Mouse (Mus musculus) G1E (cell line): ENCODE data around the gene Cpt1c. TPM values are rescaled to one million over a fixed set of nuclear protein-coding genes. Genes with fewer than 3 reads are reported as not detected.

Experiments used
- ATAC-seq: 2 replicates; pipeline ENCODE4 v1.8.0; 2016; ENCODE audit warnings: mild to moderate bottlenecking; ENCODE audit not compliant: insufficient number of reproducible peaks, poor library complexity, low FRiP score, severe bottlenecking; ENCODE audit errors: extremely low read depth
- DNase-seq: peaks from one replicate; pipeline ENCODE4 v3.0.0; 2012; ENCODE audit warnings: low spot score
- H3K27me3 ChIP-seq: 2 replicates; pipeline ENCODE4 v1.6.1; 2012; ENCODE audit warnings: mild to moderate bottlenecking, low read length, inconsistent platforms; ENCODE audit not compliant: insufficient read depth
- H3K36me3 ChIP-seq: replicated peaks from 2 replicates; pipeline ENCODE3; 2012; ENCODE audit warnings: mild to moderate bottlenecking, inconsistent platforms
- H3K4me1 ChIP-seq: 2 replicates; pipeline ENCODE4 v1.6.1; 2012; ENCODE audit warnings: low read depth, low read length, inconsistent platforms, mixed read lengths; ENCODE audit not compliant: insufficient read depth
- H3K4me3 ChIP-seq: 2 replicates; pipeline ENCODE4 v1.5.1; 2012; ENCODE audit warnings: low read depth, mild to moderate bottlenecking, inconsistent platforms, low read length, moderate library complexity, mixed read lengths
- H3K9me3 ChIP-seq: replicated peaks from 2 replicates; pipeline ENCODE4 v1.6.1; 2012; ENCODE audit warnings: inconsistent platforms
- CTCF ChIP-seq: IDR thresholded peaks from 2 replicates; pipeline ENCODE4 v1.5.1; 2012; ENCODE audit warnings: low read depth, low read length, inconsistent platforms, mixed read lengths
- GATA1 ChIP-seq: IDR thresholded peaks from 2 replicates; pipeline ENCODE4 v1.6.1; 2012; ENCODE audit warnings: borderline replicate concordance, low read length, inconsistent platforms, mixed read lengths
- GATA2 ChIP-seq: IDR thresholded peaks from 2 replicates; pipeline ENCODE4 v1.6.1; 2012; ENCODE audit warnings: low read depth, low read length, inconsistent platforms, borderline replicate concordance
- POLR2AphosphoS5 ChIP-seq: IDR thresholded peaks from 2 replicates; pipeline ENCODE4 v1.6.1; 2012; ENCODE audit warnings: low read depth, low read length, inconsistent platforms; ENCODE audit not compliant: insufficient replicate concordance
- TAL1 ChIP-seq: conservative IDR thresholded peaks from 2 replicates; pipeline ENCODE4 v1.6.1; 2012; ENCODE audit warnings: low read depth, low read length, inconsistent platforms, mixed read lengths
- polyA plus RNA-seq: library from polyadenylated mRNA; stranded (reverse); fragments of >175 nt; gene quantifications from 2 replicates; pipeline ENCODE4 v1.2.3, GENCODE M21; 2012
- total RNA-seq, 2 experiments: library from RNA; stranded (forward) in 1 of 2; stranded (reverse) in 1 of 2; fragments of 200-1000 nt in 1 of 2; fragments of >200 nt in 1 of 2; fragmentation: Nextera tagmentation in 1 of 2; gene quantifications; 2 replicates each; pipeline ENCODE4 v1.2.3; 2014 to 2017

Gene Cpt1c
- total and polyA plus RNA-seq, 3 experiments, result 0.11 to 2.4 (median 0.28) TPM

GRCm38 (mm10) chr7:44966638-44967037 is 8.0 kb downstream of the Cpt1c start:
- no peak for DNase-seq
- Histone ChIP-seq H3K4me1 (peaks cover 37% of the 10 kb centered on the region), H3K9me3 (no peaks in the 10 kb centered on the region), H3K4me3 (no peak overlapping the region), H3K27me3 (peaks cover 56% of the 10 kb centered on the region), H3K36me3 (no peaks in the 10 kb centered on the region)
- no peak for TF ChIP-seq CTCF
- no peak for TF ChIP-seq POLR2AphosphoS5
- TF ChIP-seq TAL1, result no peak
- TF ChIP-seq GATA1, result no peak
- TF ChIP-seq GATA2, result no peak
- no peak for ATAC-seq

GRCm38 (mm10) chr7:44965975-44966374 is 8.7 kb downstream of the Cpt1c start:
- DNase-seq (no peak), ATAC-seq (no peak)
- Histone ChIP-seq H3K9me3 (no peaks in the 10 kb centered on the region), H3K36me3 (no peaks in the 10 kb centered on the region), H3K27me3 (peaks cover 55% of the 10 kb centered on the region), H3K4me3 (no peak overlapping the region), H3K4me1 (peaks cover 40% of the 10 kb centered on the region)
- TF ChIP-seq TAL1, result no peak
- TF ChIP-seq GATA1, result no peak
- TF ChIP-seq GATA2, result no peak
- TF ChIP-seq CTCF, result no peak
- no peak for TF ChIP-seq POLR2AphosphoS5

- peaks cover 45% of the 10 kb centered on the region for H3K4me1 ChIP-seq
- no peak for TF ChIP-seq TAL1
- no peak for TF ChIP-seq GATA1
- no peak for TF ChIP-seq POLR2AphosphoS5
- TF ChIP-seq CTCF, result no peak
- no peak for TF ChIP-seq GATA2
- no peak for ATAC-seq
These were observed 9.7 kb downstream of the Cpt1c start for GRCm38 (mm10) chr7:44964990-44965389.

GRCm38 (mm10) chr7:44962831-44963230 is 11.8 kb downstream of the Cpt1c start:
- no peaks in the 10 kb centered on the region for H3K36me3 ChIP-seq

More at GRCm38 (mm10) chr7:44964990-44965389, 9.7 kb downstream of the Cpt1c start:
- Histone ChIP-seq H3K4me3 (no peak overlapping the region), H3K9me3 (no peaks in the 10 kb centered on the region), H3K27me3 (peaks cover 51% of the 10 kb centered on the region), H3K36me3 (no peaks in the 10 kb centered on the region)
- DNase-seq, result no peak

GRCm38 (mm10) chr7:44962337-44962736 is 12.3 kb downstream of the Cpt1c start:
- Histone ChIP-seq H3K27me3 (peaks cover 53% of the 10 kb centered on the region), H3K4me3 (peak overlapping the region; percentile 40; the same call in 1 of the 2 replicates), H3K9me3 (no peaks in the 10 kb centered on the region), H3K4me1 (peaks cover 64% of the 10 kb centered on the region), H3K36me3 (no peaks in the 10 kb centered on the region)
- no peak for ATAC-seq
- no peak for TF ChIP-seq GATA2
- no peak for TF ChIP-seq CTCF
- TF ChIP-seq GATA1, result no peak
- no peak for TF ChIP-seq TAL1
- TF ChIP-seq POLR2AphosphoS5, result no peak
- no peak for DNase-seq

More at GRCm38 (mm10) chr7:44962831-44963230, 11.8 kb downstream of the Cpt1c start:
- Histone ChIP-seq H3K27me3 (peaks cover 50% of the 10 kb centered on the region), H3K4me3 (peak overlapping the region; percentile 40; the same call in 1 of the 2 replicates), H3K9me3 (no peaks in the 10 kb centered on the region), H3K4me1 (peaks cover 61% of the 10 kb centered on the region)
- no peak for DNase-seq
- ATAC-seq, result no peak
- TF ChIP-seq POLR2AphosphoS5, result no peak
- no peak for TF ChIP-seq TAL1
- no peak for TF ChIP-seq CTCF
- TF ChIP-seq GATA2, result no peak
- TF ChIP-seq GATA1, result no peak

- TF ChIP-seq GATA1, result no peak
- no peak for TF ChIP-seq TAL1
- TF ChIP-seq GATA2, result no peak
- no peak for TF ChIP-seq POLR2AphosphoS5
- no peak for TF ChIP-seq CTCF
- ATAC-seq, result no peak
- Histone ChIP-seq H3K4me1 (peaks cover 62% of the 10 kb centered on the region), H3K9me3 (no peaks in the 10 kb centered on the region), H3K27me3 (peaks cover 45% of the 10 kb centered on the region), H3K4me3 (no peak overlapping the region), H3K36me3 (no peaks in the 10 kb centered on the region)
- DNase-seq, result no peak
These were observed 14.1 kb downstream of the Cpt1c start for GRCm38 (mm10) chr7:44960512-44960910.

- Histone ChIP-seq H3K9me3 (no peaks in the 10 kb centered on the region), H3K27me3 (peaks cover 40% of the 10 kb centered on the region), H3K4me1 (peaks cover 58% of the 10 kb centered on the region), H3K36me3 (no peaks in the 10 kb centered on the region), H3K4me3 (peak overlapping the region; percentile 39; the same call in 1 of the 2 replicates)
- no peak for ATAC-seq
- TF ChIP-seq GATA1 (no peak), GATA2 (no peak), TAL1 (no peak), POLR2AphosphoS5 (no peak), CTCF (no peak)
- DNase-seq, result no peak
These were observed 14.7 kb downstream of the Cpt1c start for GRCm38 (mm10) chr7:44959874-44960511.
